Mouse (Mus musculus) kidney, postnatal 25 days (tissue): ENCODE results near the gene Fcrla.

Experiments used
- DNase-seq, 2 experiments: peaks; one replicate each; pipeline ENCODE4 v3.0.0; 2021; ENCODE audit warnings: mixed read lengths in 2 of 2

Gene Fcrla

GRCm38 (mm10) chr1:170928467-170928866 lies 1.1 kb upstream of the Fcrla start:
- no peak for DNase-seq

- DNase-seq: no peak
These were observed 442 bp downstream of the Fcrla start for GRCm38 (mm10) chr1:170926941-170927340.

- DNase-seq: no peak
These were observed 2.9 kb downstream of the Fcrla start for GRCm38 (mm10) chr1:170924485-170924884.

DNA sequence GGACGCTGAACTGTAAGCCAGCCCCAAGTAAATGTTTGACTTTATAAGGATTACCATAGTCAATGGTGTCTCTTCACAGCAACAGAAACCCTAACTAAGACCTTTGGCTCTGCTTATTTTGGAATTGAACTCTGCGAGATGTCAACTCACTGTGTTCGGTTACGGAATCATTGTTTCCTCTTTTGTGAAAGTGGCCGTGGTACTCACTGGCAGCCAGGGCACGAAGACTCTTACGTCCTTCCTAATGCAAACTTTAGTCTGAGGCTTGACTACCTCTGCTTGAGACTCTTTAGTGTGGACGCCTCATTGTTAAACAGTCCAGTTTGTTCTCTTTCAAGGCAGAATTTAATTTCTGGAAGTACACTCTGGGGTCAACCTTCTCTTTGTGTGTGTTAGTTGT lies 8.1 kb downstream of the Fcrla start:
- DNase-seq: no peak

GRCm38 (mm10) chr1:170915657-170916056 lies 11.7 kb downstream of the Fcrla start:
- no peak for DNase-seq

DNA sequence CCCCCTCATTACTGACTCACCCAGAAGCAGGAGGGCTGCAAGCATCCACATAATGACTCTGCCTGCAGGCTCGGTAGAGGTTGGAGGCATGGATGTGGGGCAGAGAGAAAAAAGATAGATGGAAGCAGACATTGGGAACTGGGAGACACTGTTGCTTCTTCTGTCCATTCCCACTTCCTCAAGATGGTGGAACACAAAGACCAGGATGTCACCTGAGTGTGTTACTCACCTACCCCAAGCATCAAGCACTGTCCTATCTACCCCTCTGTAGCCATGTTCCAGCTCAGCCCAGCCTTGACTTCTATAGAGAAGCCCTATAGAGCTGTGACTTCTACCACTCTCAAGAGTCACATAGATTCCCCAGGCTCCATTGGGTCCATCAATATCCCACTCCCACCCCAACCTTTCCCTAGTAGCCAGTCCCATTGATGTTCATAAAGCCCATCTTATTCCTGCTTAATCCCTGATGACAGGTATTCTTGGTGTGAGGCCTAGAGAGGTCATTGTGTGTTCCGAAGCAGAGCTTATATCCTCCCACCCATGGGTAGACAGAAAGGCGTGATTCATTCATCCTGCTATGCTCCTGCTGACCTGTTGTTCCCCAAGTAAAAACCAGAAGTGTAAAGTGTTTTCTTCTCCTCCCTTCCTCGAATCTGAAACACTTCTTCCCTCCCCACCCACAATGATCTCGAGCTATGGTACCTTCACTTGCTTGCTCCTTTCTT lies 14.3 kb downstream of the Fcrla start, which contains the start of gene Fcrlb:
Fcrlb (minus strand) TSS at position 51 of the 725 bp plus-strand sequence.
- DNase-seq: no peak

- no peak for DNase-seq
These were observed 15.3 kb downstream of the Fcrla start for GRCm38 (mm10) chr1:170911907-170912660.

GRCm38 (mm10) chr1:170908341-170908740 lies 19.0 kb downstream of the Fcrla start:
- DNase-seq: peak in 1 of 2 experiments; percentile 40

- DNase-seq: peak; percentile 28 to 57
These were observed 19.8 kb downstream of the Fcrla start for GRCm38 (mm10) chr1:170907456-170908191.

- DNase-seq: no peak
These were observed 20.3 kb downstream of the Fcrla start for GRCm38 (mm10) chr1:170907111-170907455.

DNA sequence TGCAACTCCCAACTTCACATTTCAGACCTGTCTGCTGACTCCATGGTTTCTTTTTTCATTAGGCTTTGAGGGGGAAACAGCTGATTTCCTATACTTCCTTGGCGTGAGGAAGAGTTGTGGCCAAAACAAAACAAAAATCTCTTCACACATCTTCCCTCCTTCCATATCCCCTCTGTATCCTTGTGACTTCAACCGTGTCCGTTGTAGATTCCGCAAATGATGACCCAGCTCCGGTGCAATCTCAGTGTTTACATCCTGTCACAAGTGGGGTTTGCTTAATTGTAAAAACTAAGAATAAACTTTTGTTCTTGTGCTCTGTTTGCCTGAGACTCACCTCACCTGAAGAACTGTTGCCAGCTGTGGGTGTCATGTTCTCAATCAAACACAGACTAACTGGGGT lies 23.9 kb downstream of the Fcrla start:
- no peak for DNase-seq

DNA sequence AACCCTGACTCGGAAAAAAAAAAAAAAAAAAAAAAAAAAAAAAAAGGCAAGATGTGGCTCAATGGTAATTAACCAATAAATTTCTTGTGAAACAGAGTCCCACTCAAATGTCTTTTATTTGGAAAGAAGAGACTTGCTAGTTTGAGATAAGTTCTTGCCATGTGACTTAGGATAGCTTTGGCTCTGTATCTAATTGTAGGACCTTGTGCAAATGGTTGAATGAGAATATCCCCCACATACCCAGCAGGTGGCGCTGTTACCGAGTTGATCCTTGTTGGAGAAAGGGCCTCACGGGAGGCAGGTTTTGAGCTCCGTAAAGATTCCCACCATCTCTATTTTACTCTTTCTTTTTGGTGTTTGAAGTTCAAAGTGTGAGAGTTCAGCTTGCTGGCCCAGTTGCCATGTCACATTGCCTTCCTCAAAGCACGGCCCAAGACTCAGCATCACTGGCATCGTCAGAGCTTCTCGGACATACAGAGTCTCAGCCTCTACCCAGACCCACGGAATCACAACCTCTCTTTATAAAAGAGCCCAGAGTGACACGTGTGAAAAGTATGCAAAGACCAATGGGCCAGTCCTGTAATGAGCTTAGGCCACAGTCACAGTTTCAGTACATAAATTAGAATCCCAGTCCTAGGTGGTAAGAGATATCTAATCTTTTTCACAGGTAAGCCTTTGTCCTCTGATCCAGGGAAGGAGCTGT lies 25.7 kb downstream of the Fcrla start:
- peak; percentile 80 to 90 for DNase-seq

- peak in 1 of 2 experiments; percentile 80 for DNase-seq
These were observed 26.4 kb downstream of the Fcrla start for GRCm38 (mm10) chr1:170900799-170901467.

- no peak for DNase-seq
These were observed 28.8 kb downstream of the Fcrla start for GRCm38 (mm10) chr1:170898413-170899075.

GRCm38 (mm10) chr1:170896651-170897281 lies 30.6 kb downstream of the Fcrla start:
- DNase-seq: no peak

DNA sequence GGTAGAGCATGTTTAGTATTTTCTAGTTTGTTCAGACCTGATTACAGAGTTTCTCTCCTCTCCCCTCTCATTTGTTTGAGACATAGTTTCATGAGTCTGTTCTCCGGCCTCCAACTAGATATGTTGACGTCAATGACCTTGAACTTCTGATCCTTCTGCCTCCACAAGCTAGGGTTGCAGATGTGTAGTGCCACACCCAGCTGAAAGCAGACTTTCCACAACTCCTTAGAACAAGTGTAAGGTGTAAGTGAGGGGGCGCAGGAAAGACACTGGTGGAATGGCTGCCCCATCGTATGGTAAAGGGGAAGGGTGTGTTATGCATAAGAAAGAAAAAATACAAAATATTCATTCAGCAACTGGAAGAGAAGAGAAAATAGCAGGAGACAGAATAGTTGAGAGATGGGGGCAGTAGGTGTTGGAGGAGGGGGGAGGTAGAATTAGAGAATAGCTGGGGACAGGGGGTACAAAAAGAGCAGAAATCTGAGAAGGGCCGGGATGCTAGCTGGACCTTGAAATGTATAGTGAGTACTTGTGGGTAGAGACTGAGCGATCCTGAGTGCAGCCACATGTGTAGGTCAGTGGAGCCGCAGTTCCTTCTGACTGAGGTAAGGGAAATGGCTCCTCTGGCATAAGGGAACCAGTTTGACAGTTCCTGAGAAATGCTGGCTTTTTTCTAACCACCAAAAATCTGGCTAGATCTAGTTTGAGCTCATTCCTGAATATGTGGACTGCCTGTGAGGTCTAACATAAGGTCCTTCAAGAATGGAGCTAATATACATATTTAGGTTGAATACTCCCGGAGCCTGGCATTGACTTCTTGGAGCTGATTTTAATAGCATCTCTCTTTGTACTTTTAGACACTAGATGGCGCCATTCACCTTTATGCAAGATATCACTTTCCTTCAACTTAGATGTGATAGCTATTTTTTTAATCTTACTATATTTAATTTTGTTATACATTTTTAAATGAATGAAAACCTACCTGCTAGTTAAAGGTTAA lies 32.5 kb downstream of the Fcrla start:
- DNase-seq: no peak

- no peak for DNase-seq
These were observed 35.1 kb downstream of the Fcrla start for GRCm38 (mm10) chr1:170892279-170892678.

DNA sequence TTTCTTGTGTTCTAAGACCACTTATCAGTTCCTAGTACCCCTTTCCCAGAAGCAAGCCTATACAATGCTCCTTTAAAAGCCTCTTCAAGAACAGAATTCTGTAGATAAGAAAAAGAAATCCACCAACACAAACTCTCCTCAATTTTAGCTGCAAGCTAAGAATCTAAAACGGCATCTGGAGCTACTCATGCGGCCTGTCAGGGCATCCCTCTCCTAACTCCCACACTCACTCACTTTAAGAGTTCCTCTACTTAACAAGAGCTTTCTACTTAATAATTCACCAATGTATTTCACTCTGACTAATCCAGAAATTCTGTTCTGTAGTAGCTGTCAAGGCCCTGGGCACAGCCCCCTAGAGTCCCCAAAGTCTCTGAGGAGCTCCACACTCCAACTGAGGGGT lies 35.7 kb downstream of the Fcrla start:
- DNase-seq: no peak

DNA sequence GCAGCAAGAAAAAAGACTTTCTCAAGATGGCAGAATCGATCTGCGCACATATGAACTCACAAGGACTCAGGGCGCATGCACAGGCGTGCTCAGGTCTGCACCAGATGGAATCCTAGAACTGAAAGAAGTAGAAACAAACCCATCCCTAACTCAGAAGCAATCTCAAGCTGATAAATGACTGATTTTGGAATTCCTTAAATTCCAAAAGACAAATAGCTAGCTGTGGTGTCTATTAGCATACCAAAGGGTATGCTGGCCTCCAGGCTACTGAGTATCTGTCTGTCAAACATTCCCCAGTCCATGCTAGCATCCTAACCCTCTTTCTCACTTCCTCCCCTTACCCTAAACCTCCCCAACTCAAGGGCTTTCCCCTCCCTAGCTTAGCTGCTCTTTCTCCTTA lies 38.1 kb downstream of the Fcrla start:
- DNase-seq: no peak

- no peak for DNase-seq
These were observed 41.3 kb downstream of the Fcrla start for GRCm38 (mm10) chr1:170886044-170886458.
